Mouse (Mus musculus): ENCODE data around the gene Esam.

Esam gene

GRCm38 (mm10) chr9:37530031-37530887 is 2.4 kb downstream of the Esam start:
- DNase-seq (ENCODE audit: low spot score in 2 of 2), result no peak

GRCm38 (mm10) chr9:37530888-37531705 is 3.2 kb downstream of the Esam start:
- peak in 1 of 2 experiments; percentile 55 for DNase-seq (ENCODE audit: low spot score in 2 of 2)

DNA sequence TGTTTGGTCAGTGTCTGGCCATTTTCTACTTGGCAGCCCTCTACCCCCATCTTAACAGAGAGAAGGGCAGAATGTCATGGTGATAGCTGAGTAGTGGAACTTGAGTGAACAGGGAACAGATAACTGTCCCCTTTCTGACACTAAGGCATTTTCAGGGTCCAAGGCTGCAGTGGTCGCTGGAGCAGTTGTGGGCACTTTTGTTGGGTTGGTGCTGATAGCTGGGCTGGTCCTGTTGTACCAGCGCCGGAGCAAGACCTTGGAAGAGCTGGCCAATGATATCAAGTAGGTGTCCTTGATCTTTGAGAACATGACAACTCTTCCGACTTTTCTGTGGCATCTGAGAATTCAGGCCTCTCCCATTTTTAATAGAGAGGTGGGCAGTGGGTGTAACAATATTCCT is 9.0 kb downstream of the Esam start:
- no peak for DNase-seq (ENCODE audit: low spot score in 2 of 2)

DNA sequence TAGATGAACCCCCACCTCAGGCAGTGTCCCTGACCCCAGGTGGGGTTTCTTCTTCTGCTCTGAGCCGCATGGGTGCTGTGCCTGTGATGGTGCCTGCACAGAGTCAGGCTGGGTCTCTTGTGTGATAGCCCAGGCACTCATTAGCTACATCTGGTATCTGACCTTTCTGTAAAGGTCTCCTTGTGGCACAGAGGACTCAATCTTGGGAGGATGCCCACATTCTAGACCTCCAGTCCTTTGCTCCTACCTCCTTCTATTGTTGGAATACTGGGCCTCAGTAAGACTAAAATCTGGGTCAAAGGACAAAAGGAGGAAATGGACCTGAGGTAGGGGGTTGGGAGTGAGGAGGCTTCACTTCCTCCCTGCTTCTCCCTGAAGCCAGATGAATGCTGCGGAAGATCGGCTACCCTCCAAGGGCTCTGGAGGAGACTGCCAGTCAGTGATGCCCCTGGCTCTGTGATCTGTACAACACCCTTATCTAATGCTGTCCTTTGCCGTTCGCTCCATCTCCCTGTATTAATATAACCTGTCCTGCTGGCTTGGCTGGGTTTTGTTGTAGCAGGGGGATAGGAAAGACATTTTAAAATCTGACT is 9.9 kb downstream of the Esam start:
- DNase-seq (ENCODE audit: low spot score in 2 of 2), result no peak

DNA sequence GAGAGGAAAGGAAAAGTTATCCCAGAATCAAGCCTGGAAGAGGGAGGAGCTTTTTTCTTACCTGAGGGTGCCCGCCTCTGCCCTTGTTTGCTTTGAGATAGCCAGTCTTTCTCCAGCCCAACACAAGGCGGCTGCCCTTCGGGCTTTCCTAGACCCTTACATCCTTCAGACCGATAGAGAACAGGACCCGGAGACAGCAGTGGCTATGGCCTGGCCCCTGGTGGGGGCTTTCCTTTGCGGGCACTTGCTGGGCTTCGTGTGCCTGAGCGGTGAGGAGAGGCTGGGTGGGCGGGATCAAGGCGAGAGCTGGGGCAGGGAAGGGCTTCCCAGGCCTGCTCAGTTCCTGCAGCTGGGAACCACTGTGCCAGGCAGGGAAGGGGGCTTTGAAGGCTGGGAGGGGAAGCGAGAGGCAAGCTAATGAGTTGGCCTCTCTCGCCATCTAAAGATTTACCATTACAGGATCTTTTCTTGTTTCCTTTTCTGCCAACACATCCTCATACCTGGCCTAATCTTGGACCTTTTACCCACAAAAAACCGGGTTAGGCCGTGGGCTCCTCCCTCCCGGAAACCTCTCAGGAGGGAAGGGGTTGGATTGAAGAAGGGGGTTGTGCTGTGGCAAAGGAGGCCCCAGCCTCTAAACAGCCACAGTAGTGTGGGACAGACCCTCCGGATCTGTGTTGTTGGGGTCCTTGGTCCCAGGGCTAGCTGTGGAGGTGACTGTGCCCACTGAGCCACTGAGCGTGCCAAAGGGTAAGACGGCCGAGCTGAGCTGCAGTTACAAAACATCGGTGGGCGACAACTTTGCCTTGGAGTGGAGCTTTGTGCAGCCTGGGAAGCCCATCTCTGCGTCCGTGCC is 11.5 kb downstream of the Esam start, which contains the start of gene Vsig2:
TSS of gene Vsig2 (plus strand) at position 86 of the 856 bp plus-strand sequence.
- DNase-seq (ENCODE audit: low spot score in 2 of 2), result peak in 1 of 2 experiments; percentile 19

GRCm38 (mm10) chr9:37540226-37540625 is 12.3 kb downstream of the Esam start:
- DNase-seq (ENCODE audit: low spot score in 2 of 2), result no peak

- peak in 1 of 2 experiments; percentile 16 for DNase-seq (ENCODE audit: low spot score in 2 of 2)
These were observed 13.1 kb downstream of the Esam start for GRCm38 (mm10) chr9:37540701-37541575.

DNA sequence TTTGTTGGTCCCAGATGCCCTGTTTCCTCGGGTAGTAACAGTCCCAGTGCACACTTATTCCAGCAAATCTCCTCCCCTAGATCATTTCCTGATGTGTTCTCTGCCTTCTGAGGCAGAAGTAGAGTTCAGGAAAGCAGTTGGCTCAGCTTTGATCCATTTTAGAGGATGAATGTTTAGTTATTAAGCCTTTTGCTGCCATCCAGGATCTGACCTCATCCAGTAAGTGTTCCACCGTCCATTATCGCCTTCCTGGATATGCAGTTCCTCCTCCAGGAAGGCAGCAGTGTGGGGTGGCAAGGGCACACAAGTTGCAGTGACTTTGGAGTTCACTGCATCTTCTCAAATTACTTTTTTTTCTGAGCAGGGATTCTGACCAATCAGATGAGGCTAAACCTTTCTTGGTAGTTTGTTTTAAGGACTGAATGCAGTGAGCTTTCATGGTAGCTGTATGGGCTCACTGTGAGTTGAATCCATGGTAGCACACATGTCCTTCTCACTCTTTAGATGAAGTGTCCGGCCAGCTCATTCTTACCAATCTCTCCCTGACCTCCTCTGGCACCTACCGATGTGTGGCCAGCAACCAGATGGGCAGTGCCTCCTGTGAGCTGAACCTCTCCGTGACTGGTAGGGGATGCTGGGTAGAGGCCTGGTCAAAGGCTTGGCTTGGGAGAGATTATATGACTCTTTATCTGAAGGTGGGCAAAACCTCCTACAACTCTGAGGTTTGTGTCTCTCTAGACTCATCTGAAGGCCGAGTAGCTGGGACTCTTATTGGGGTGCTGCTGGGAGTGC is 14.2 kb downstream of the Esam start:
- DNase-seq (ENCODE audit: low spot score in 2 of 2), result peak in 1 of 2 experiments; percentile 13

GRCm38 (mm10) chr9:37543869-37544440 is 16.1 kb downstream of the Esam start:
- DNase-seq (ENCODE audit: low spot score in 2 of 2), result no peak

DNA sequence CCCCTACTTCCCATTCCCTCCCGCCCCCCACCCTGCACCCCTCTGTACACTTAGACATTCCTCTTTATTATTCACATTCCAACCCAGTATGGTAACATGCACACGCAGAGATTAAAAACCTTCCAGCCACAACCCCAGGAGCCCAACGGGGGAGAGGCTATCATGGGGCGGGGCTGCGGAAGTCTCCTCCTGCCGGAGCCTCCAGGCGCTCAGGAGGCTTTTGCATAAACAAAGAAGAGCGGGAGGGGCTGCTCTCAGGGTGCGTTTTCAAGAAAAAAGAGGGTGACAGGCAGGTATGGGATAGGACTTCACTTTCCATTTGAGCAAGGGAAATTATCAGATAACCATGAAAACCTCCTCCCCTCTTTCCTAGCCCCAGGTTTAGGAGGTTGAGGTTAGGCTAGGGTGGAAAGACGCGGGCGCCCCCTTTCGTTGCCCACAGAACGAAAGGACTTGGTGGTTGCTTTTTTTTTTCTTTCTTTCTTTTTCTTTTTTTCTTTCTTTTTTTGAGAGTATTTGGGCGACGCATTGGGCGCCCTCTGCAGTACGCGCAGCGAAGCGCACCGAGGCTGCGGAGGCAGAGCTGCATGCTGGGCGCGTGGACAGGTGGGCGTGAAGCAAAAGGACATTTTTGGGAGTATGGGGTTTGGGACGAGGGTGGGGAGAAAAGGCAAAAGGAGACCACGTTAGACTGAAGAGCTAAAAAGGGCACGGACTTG is 16.7 kb downstream of the Esam start:
- peak in 1 of 2 experiments; percentile 58 for DNase-seq (ENCODE audit: low spot score in 2 of 2)

- DNase-seq (ENCODE audit: low spot score in 2 of 2), result peak in 1 of 2 experiments; percentile 15
These were observed 17.3 kb downstream of the Esam start for GRCm38 (mm10) chr9:37545166-37545610.

DNA sequence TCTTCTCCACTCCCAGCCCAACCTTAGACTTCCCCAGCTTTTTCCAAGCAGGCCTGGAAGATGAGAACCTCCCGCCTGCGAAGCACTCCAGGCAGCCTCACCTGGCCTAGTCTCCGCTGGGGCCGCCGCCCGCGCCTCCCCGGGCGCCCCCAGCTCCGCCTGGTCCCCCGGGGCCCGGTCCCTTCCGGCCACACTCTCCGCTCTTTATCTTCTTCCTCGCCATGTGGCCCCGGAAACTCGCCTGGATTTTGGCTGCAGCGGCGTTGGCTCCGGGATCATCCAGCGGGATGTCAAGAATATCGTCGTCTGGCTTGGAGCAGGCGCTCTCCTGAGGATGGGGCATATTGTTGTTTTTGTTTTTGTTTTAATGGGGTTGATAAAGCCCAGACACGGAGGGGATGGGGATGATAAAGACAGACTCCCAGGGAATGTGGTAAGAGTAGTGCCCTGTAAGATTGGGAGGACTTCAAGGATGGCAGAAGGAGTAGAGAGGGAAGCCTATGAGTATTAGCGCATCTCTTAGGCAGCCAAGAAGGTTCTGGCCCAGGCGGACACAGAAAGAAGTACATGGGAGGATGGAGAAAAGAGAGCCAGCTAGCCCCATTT is 18.1 kb downstream of the Esam start:
- DNase-seq (ENCODE audit: low spot score in 2 of 2), result peak in 1 of 2 experiments; percentile 14

GRCm38 (mm10) chr9:37546889-37547288 is 19.0 kb downstream of the Esam start:
- no peak for DNase-seq (ENCODE audit: low spot score in 2 of 2)

GRCm38 (mm10) chr9:37550435-37550834 is 22.6 kb downstream of the Esam start:
- DNase-seq (ENCODE audit: low spot score in 2 of 2), result no peak

GRCm38 (mm10) chr9:37551751-37552531 is 24.1 kb downstream of the Esam start:
- DNase-seq (ENCODE audit: low spot score in 2 of 2), result peak in 1 of 2 experiments; percentile 16

DNA sequence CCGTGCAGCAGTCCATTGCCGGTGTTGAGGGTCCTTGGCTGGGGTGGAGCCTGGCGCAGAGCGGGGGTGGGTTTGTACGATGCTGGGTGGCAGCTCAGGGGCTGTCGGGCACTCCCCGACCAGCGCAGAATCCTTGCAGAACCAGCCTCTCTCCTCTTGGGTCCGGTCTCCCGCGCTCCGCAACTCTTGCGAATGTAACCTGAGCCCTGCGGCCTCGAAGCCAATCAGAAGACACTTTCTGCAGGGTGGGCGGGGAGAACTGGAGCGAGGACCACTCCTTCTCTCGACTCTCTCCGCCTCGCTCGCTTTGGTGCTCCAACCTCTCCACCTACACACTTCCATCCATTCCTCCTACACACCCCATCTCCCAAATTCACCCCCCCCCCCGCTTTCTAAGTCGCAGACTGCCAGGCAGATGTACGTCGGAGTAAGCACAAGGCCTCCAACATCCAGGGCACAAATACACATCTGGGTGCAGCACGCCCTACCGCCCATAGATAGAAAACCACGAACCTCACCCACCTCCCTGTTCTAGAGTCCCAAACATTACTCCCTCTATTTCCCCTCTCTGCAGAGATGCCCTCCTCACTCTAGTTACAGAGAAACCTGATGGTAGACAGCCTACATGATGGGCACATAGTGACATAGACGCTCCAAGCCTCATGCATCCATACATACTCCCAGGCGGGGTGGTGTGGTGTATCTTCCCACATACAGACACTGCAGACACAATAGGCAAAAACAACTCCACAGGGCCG is 24.8 kb downstream of the Esam start, which contains the start of gene Nrgn:
TSS of gene Nrgn (minus strand) at position 369 of the 758 bp plus-strand sequence.
- DNase-seq (ENCODE audit: low spot score in 2 of 2), result peak; percentile 73 to 87
